Mouse (Mus musculus) cerebellum, adult 11-12 months (tissue): Measurements from ENCODE around the gene Mtif3.

Experiments used
- DNase-seq: peaks from one replicate; pipeline ENCODE4 v3.0.0; 2022

The Mtif3 gene

DNA sequence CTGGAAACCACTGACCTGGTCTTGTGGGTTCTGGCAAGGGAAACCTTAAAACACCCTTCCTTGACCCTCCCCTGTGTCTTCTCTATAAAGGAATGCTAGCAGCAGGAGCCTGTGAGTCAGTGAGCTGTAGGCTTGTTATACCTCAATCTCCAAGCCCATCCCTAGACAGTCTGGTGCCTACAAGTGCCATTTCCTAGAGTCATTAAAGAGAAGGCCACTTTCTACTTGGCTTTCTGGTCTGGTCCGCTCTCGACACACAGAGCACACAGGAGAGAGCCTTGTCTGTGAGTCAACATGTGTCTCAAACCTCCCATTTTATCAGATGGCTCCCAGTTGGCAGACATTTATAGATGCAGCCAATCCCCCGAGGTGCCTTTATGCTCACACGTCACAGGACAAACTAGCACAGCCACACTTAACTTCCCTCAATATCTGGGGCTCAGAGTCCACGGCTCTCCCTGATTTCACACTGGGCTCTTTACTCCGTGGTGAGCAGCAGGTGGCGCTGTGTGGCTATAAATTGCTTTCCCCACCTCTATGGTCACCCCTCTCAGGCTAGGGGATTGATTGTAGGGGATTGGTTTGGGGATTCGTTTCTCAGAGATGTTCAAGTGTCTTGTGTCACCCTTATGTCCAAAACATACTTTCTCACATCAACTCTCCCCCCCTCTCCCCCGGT, 49.4 kb downstream of the Mtif3 start:
- DNase-seq: no peak

DNA sequence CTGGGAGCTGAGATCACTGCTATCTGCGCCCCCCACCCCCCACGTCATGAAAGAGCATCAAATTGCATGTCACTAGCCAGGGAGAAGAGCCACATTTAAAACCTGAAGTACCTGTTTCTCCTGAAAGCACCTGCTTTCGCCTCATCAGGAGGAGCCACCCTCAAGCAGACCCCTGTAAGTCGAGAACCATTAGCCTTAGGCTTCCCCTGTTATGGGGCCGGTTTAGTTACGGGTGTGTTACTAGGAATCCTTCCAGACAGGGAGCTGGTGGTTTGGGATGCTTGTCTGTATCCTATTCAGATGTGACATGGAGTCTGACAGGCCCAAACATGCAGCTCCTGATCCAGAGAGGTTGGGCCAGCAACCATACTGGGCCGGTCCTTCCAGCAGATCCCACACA, 50.2 kb downstream of the Mtif3 start:
- DNase-seq: no peak

DNA sequence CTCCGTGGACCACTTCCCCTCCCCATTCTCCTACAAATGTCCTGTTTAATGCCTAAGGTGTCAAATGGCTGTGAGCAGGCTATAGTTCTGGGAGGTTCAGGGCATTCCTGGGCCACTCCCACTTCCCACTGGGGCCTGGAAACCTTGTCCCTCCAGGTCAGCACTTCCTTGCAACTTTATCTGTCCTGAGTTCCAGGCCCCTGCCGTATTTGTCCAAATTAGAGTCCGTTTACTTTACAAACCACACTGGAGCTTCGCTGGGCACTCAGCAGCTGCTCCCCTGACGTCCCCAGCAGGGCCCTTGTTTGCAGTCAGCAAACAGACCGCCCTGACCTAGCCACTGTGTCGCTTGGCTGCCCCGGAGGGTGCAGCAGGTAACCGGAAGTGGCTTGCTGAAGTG, 51.4 kb downstream of the Mtif3 start:
- DNase-seq: no peak

DNA sequence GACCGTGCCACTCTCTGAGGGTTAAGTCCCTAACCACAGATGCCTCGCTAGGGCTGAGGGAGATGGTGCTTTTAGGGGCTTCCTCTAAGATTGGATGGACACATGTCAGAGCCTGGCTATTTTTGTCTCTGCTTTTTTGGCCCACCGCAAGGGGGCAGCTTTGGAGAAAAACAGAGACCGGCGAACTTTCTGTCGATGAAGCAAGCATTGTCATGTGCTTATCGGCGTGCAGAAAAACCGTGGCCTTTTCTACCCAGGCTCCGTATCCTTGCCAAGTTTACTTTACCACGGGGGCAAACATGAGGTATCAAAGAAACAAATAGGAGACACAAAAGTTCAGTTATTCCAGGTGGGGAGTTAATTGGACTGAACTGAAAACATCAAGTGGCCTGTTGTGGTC, 55.0 kb downstream of the Mtif3 start:
- DNase-seq: no peak

DNA sequence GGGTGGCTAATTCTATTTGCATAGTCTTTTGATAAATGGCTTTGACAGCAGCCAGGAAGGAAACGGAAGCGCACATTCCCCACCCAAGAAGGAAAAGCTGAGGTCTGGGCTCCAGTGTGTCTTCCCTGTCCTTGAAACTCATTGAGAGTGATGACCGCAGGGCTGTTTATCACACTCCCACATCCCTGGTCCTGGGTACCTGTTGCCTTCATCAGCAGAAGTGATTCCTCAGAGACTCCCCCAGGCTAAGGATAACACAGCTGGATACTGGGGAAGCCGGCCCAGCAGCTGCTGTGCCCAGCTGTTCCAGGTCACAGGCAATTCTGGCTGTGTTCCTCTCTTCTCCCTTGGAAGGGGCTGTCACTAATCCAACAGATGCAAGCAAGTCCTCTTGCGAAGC, 56.1 kb downstream of the Mtif3 start:
- no peak for DNase-seq

DNA sequence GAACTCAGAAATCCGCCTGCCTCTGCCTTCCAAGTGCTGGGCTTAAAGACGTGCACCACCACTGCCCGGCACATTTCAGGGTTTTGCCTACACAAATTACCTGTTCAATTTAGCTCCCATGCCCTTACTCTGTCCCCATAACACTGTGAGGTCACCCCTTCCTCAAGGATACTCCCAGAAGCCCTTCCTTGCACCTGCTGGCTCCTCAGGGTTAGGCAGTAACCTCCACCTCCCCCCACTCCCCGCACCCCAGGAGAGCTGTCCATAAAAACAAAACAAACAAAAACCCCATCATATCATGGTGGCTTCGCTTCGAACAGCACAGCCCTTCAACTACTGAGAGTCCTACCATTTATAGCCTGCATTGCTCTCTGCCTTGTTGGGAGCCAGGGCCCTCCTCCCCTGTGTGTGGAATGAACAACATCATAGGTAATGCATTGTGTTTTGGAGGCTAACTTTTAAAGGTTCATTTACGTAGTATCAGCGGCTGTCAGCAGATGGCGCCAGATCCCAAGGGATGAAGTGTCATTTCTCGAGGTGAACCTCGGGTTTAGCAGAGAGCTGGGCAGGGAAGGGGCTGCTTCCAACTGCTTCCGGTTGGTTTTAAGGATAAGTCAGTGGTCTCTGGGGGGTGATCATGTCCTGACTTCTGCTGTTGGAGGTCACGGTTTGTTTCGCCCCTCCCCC, 58.0 kb downstream of the Mtif3 start:
- peak; percentile 23 for DNase-seq

DNA sequence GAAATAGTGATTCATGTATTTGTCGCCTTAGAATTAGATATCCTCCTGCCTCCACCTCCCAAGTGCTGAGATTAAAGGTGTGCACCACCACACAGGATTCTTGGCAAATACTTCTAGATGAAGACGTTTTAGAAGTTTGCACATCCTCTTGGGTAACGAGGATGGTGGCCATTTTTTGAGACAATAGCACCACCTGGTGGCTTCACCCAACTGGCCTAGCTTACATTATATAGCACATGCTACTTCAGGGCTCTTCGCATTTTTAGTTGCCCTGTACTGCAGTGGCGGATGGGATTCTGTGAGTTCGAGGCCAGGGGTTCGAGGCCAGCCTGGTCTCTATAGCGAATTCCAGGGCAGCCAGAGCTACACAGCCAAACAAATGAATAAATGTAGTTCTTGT, 59.2 kb downstream of the Mtif3 start:
- peak; percentile 38 for DNase-seq
